Mouse (Mus musculus): ENCODE measurements around the gene Lmx1b. TPM values are rescaled to one million over a fixed set of nuclear protein-coding genes. Genes with fewer than 3 reads are reported as not detected.

Gene Lmx1b
- polyA plus RNA-seq, 1 experiment from 2014 or later, result not detected

- H3K4me3 ChIP-seq (ENCODE audit: low read length), result no peak overlapping the region
- H3K4me2 ChIP-seq (ENCODE audit: low read depth, low read length), result no peak overlapping the region
- H3K27me3 ChIP-seq (ENCODE audit: control insufficient read depth, insufficient read depth, low read depth, low read length), result peaks cover 96% of the 10 kb centered on the region
- H3K4me1 ChIP-seq (replicated peaks; ENCODE audit: control insufficient read depth, insufficient read depth, low read length), result peaks cover 12% of the 10 kb centered on the region; the same call in 1 of the 2 replicates
- no peak overlapping the region for H3K9ac ChIP-seq (ENCODE audit: low read length)
- no peak overlapping the region for H3K27ac ChIP-seq (ENCODE audit: low read length)
- ATAC-seq (ENCODE audit: low read depth), result no peak
- WGBS, result 2% methylated on average over 30 of the region's 31 CpGs
- H3K36me3 ChIP-seq (ENCODE audit: control insufficient read depth, insufficient read depth, low read length), result no peaks in the 10 kb centered on the region
- H3K9me3 ChIP-seq (ENCODE audit: control insufficient read depth, low read length), result no peaks in the 10 kb centered on the region
Measured at GRCm38 (mm10) chr2:33631708-33632343, 8.5 kb downstream of the Lmx1b start.

- H3K27me3 ChIP-seq (ENCODE audit: control insufficient read depth, insufficient read depth, low read depth, low read length), result peaks cover 97% of the 10 kb centered on the region
Measured at GRCm38 (mm10) chr2:33631022-33631707, 9.1 kb downstream of the Lmx1b start.

GRCm38 (mm10) chr2:33630081-33631021 lies 10.0 kb downstream of the Lmx1b start:
- 3% methylated on average over 34 of the region's 34 CpGs for WGBS
- H3K27ac ChIP-seq (ENCODE audit: low read length), result no peak overlapping the region
- H3K4me2 ChIP-seq (ENCODE audit: low read depth, low read length), result no peak overlapping the region
- no peak for ATAC-seq (ENCODE audit: low read depth)
- peaks cover 3% of the 10 kb centered on the region; the same call in 1 of the 2 replicates for H3K4me1 ChIP-seq (replicated peaks; ENCODE audit: control insufficient read depth, insufficient read depth, low read length)
- no peak overlapping the region for H3K9ac ChIP-seq (ENCODE audit: low read length)
- no peaks in the 10 kb centered on the region for H3K36me3 ChIP-seq (ENCODE audit: control insufficient read depth, insufficient read depth, low read length)
- H3K27me3 ChIP-seq (ENCODE audit: control insufficient read depth, insufficient read depth, low read depth, low read length), result peaks cover 97% of the 10 kb centered on the region
- H3K4me3 ChIP-seq (ENCODE audit: low read length), result no peak overlapping the region
- H3K9me3 ChIP-seq (ENCODE audit: control insufficient read depth, low read length), result no peaks in the 10 kb centered on the region

More at GRCm38 (mm10) chr2:33631022-33631707, 9.1 kb downstream of the Lmx1b start:
- H3K4me3 ChIP-seq (ENCODE audit: low read length), result no peak overlapping the region
- under 1% methylated on average over 40 of the region's 40 CpGs for WGBS
- no peak for ATAC-seq (ENCODE audit: low read depth)
- no peak overlapping the region for H3K9ac ChIP-seq (ENCODE audit: low read length)
- H3K4me1 ChIP-seq (replicated peaks; ENCODE audit: control insufficient read depth, insufficient read depth, low read length), result peaks cover 6% of the 10 kb centered on the region; the same call in 1 of the 2 replicates
- H3K36me3 ChIP-seq (ENCODE audit: control insufficient read depth, insufficient read depth, low read length), result no peaks in the 10 kb centered on the region
- H3K9me3 ChIP-seq (ENCODE audit: control insufficient read depth, low read length), result no peaks in the 10 kb centered on the region
- no peak overlapping the region for H3K4me2 ChIP-seq (ENCODE audit: low read depth, low read length)
- H3K27ac ChIP-seq (ENCODE audit: low read length), result no peak overlapping the region

GRCm38 (mm10) chr2:33629641-33630040 lies 10.7 kb downstream of the Lmx1b start:
- Histone ChIP-seq H3K4me3 (ENCODE audit: low read length) (no peak overlapping the region), H3K9me3 (ENCODE audit: control insufficient read depth, low read length) (no peaks in the 10 kb centered on the region), H3K27me3 (ENCODE audit: control insufficient read depth, insufficient read depth, low read depth, low read length) (peaks cover 97% of the 10 kb centered on the region), H3K36me3 (ENCODE audit: control insufficient read depth, insufficient read depth, low read length) (no peaks in the 10 kb centered on the region), H3K9ac (ENCODE audit: low read length) (no peak overlapping the region), H3K27ac (ENCODE audit: low read length) (no peak overlapping the region), H3K4me2 (ENCODE audit: low read depth, low read length) (no peak overlapping the region), H3K4me1 (replicated peaks; ENCODE audit: control insufficient read depth, insufficient read depth, low read length) (peaks cover 3% of the 10 kb centered on the region; the same call in 1 of the 2 replicates)
- WGBS, result 17% methylated on average over 6 of the region's 6 CpGs
- no peak for ATAC-seq (ENCODE audit: low read depth)

GRCm38 (mm10) chr2:33628791-33629190 lies 11.5 kb downstream of the Lmx1b start:
- Histone ChIP-seq H3K36me3 (ENCODE audit: control insufficient read depth, insufficient read depth, low read length) (no peaks in the 10 kb centered on the region), H3K4me3 (ENCODE audit: low read length) (no peak overlapping the region), H3K9me3 (ENCODE audit: control insufficient read depth, low read length) (no peaks in the 10 kb centered on the region), H3K27ac (ENCODE audit: low read length) (no peak overlapping the region), H3K4me1 (replicated peaks; ENCODE audit: control insufficient read depth, insufficient read depth, low read length) (peaks cover 3% of the 10 kb centered on the region; the same call in 1 of the 2 replicates), H3K27me3 (ENCODE audit: control insufficient read depth, insufficient read depth, low read depth, low read length) (peaks cover 96% of the 10 kb centered on the region), H3K4me2 (ENCODE audit: low read depth, low read length) (no peak overlapping the region), H3K9ac (ENCODE audit: low read length) (no peak overlapping the region)
- no peak for ATAC-seq (ENCODE audit: low read depth)
- WGBS, result 3% methylated on average over 16 of the region's 16 CpGs

- Histone ChIP-seq H3K27me3 (ENCODE audit: control insufficient read depth, insufficient read depth, low read depth, low read length) (peaks cover 81% of the 10 kb centered on the region), H3K36me3 (ENCODE audit: control insufficient read depth, insufficient read depth, low read length) (no peaks in the 10 kb centered on the region), H3K4me1 (replicated peaks; ENCODE audit: control insufficient read depth, insufficient read depth, low read length) (peaks cover 3% of the 10 kb centered on the region; the same call in 1 of the 2 replicates), H3K4me3 (ENCODE audit: low read length) (no peak overlapping the region), H3K4me2 (ENCODE audit: low read depth, low read length) (no peak overlapping the region), H3K27ac (ENCODE audit: low read length) (no peak overlapping the region), H3K9ac (ENCODE audit: low read length) (no peak overlapping the region), H3K9me3 (ENCODE audit: control insufficient read depth, low read length) (no peaks in the 10 kb centered on the region)
- WGBS, result 16% methylated on average over 10 of the region's 10 CpGs
- ATAC-seq (ENCODE audit: low read depth), result no peak
Measured at GRCm38 (mm10) chr2:33627058-33627375, 13.3 kb downstream of the Lmx1b start.

- ATAC-seq (ENCODE audit: low read depth), result no peak
- Histone ChIP-seq H3K4me3 (ENCODE audit: low read length) (no peak overlapping the region), H3K9ac (ENCODE audit: low read length) (no peak overlapping the region), H3K4me2 (ENCODE audit: low read depth, low read length) (no peak overlapping the region), H3K4me1 (replicated peaks; ENCODE audit: control insufficient read depth, insufficient read depth, low read length) (peaks cover under 1% of the 10 kb centered on the region; the same call in 1 of the 2 replicates), H3K27me3 (ENCODE audit: control insufficient read depth, insufficient read depth, low read depth, low read length) (peaks cover 79% of the 10 kb centered on the region), H3K27ac (ENCODE audit: low read length) (no peak overlapping the region), H3K9me3 (ENCODE audit: control insufficient read depth, low read length) (no peaks in the 10 kb centered on the region), H3K36me3 (ENCODE audit: control insufficient read depth, insufficient read depth, low read length) (no peaks in the 10 kb centered on the region)
- WGBS, result 28% methylated on average over 16 of the region's 16 CpGs
Measured at GRCm38 (mm10) chr2:33626262-33627057, 13.9 kb downstream of the Lmx1b start.

- H3K4me2 ChIP-seq (ENCODE audit: low read depth, low read length), result no peak overlapping the region
- no peaks in the 10 kb centered on the region for H3K36me3 ChIP-seq (ENCODE audit: control insufficient read depth, insufficient read depth, low read length)
- H3K9ac ChIP-seq (ENCODE audit: low read length), result no peak overlapping the region
- no peak overlapping the region for H3K27ac ChIP-seq (ENCODE audit: low read length)
- no peak overlapping the region for H3K4me3 ChIP-seq (ENCODE audit: low read length)
- H3K27me3 ChIP-seq (ENCODE audit: control insufficient read depth, insufficient read depth, low read depth, low read length), result peaks cover 42% of the 10 kb centered on the region
- peaks cover 7% of the 10 kb centered on the region for H3K4me1 ChIP-seq (replicated peaks; ENCODE audit: control insufficient read depth, insufficient read depth, low read length)
- WGBS, result 65% methylated on average over 8 of the region's 9 CpGs
- ATAC-seq (ENCODE audit: low read depth), result 0 out of 2 replicates have a peak, but pooled peaks have one; percentile 10
- no peaks in the 10 kb centered on the region for H3K9me3 ChIP-seq (ENCODE audit: control insufficient read depth, low read length)
Measured at GRCm38 (mm10) chr2:33617670-33618069, 22.6 kb downstream of the Lmx1b start.
